Comparison of ENCODE assay signal across 16 mouse cellular contexts in genomic region chr11:37666925-37667324, GRCm38 (mm10).
"Had no signal": no experiment of that assay in that cellular context is flagged by ENCODE, and none has a peak within 500 bp of the region (broad histone marks: within the 10 kb centered on the region; RNA-seq: fewer than 3 reads in every experiment).

No protein-coding gene starts in this region.

- H3K4me2 ChIP-seq: neural tube, embryonic 13.5 days; neural tube, embryonic 15.5 days; stomach, embryonic 15.5 days had no signal

- H3K36me3 ChIP-seq: neural tube, embryonic 13.5 days; neural tube, embryonic 15.5 days; stomach, embryonic 15.5 days had no signal

- H3K27ac ChIP-seq: neural tube, embryonic 13.5 days; neural tube, embryonic 15.5 days; stomach, embryonic 15.5 days; stomach, postnatal 0 days had no signal

- DNase-seq: retina, postnatal 1 day; right cerebral cortex, adult 18-20 months; right cerebral cortex, postnatal 14 days; right cerebral cortex, postnatal 25 days; right cerebral cortex, postnatal 4 days; spleen, adult 18-20 months; thymus, adult 18-20 months; thymus, adult 2 months; thymus, postnatal 14 days; thymus, postnatal 25 days; thymus, postnatal 36 days; thymus, postnatal 4 days had no signal

- H3K27me3 ChIP-seq: neural tube, embryonic 13.5 days; neural tube, embryonic 15.5 days; stomach, embryonic 15.5 days had no signal

- H3K4me3 ChIP-seq: neural tube, embryonic 13.5 days; neural tube, embryonic 15.5 days; stomach, embryonic 15.5 days had no signal

- H3K4me1 ChIP-seq: neural tube, embryonic 13.5 days; neural tube, embryonic 15.5 days; stomach, embryonic 15.5 days had no signal

- H3K9me3 ChIP-seq: neural tube, embryonic 13.5 days; neural tube, embryonic 15.5 days; stomach, embryonic 15.5 days had no signal

- H3K9ac ChIP-seq: neural tube, embryonic 13.5 days; neural tube, embryonic 15.5 days; stomach, embryonic 15.5 days had no signal
